Mouse (Mus musculus) myocyte (in vitro differentiated cells): ENCODE data around the gene Gm7970.
"Not testable (repeated sequence)": the region's sequence is repeated elsewhere in the genome, so short reads cannot be mapped to it uniquely, and the experiment has no call there.

Experiments used
- CEBPB ChIP-seq: IDR thresholded peaks from 2 replicates; pipeline ENCODE4 v1.6.1; 2011; ENCODE audit warnings: mild to moderate bottlenecking, moderate library complexity; ENCODE audit not compliant: poor library complexity, insufficient read depth, severe bottlenecking
- E2F4 ChIP-seq: IDR thresholded peaks from one replicate; pipeline ENCODE4 v1.6.1; 2011; ENCODE audit warnings: mild to moderate bottlenecking, control low read depth, moderate library complexity; ENCODE audit not compliant: insufficient read depth
- MYOG ChIP-seq, 3 experiments: IDR thresholded peaks; one replicate each; pipeline ENCODE4 v1.6.1; 2011; ENCODE audit warnings: control low read depth in 2 of 3, low read depth in 2 of 3, mild to moderate bottlenecking in 2 of 3; ENCODE audit not compliant: insufficient read length in 2 of 3, control insufficient read depth in 1 of 3, insufficient read depth in 1 of 3
- POLR2A ChIP-seq: IDR thresholded peaks from one replicate; pipeline ENCODE4 v1.6.1; 2011; ENCODE audit warnings: low read depth, mild to moderate bottlenecking, control low read depth, moderate library complexity; ENCODE audit not compliant: insufficient read length
- POLR2AphosphoS2 ChIP-seq: IDR thresholded peaks from one replicate; pipeline ENCODE4 v1.6.1; 2011; ENCODE audit warnings: low read depth, control low read depth; ENCODE audit not compliant: insufficient read length

DNA sequence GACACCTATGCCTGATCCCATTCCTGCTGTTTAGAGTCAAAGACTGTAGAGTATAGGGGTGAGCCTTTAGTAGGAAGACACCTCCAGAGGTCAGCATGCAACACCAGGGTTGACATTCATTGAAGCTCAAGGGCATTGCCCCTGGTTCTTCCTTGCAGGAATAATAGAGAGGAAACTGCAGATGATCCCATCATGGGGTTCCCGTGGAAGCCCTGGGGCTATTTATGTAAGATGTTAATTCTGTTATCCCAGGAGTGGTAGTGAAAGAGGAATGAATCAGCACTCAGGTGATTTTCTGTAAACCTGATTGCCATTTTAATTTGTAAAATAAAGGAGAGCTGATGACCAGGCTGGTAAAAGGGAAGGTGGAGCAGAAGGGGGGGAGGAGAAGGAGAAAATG, 31.0 kb upstream of the Gm7970 start:
- not testable (repeated sequence) for TF ChIP-seq POLR2A; CEBPB; MYOG (IDR thresholded peaks at IDR 0.05; ENCODE audit: control insufficient read depth in 1 of 3, insufficient read depth in 1 of 3, insufficient read length in 2 of 3, low read depth in 2 of 3); POLR2AphosphoS2; E2F4
